Mouse (Mus musculus) T-cell, adult 2 months (primary cell): ENCODE results near the gene Pex16.

Experiments
- DNase-seq: peaks from one replicate; pipeline ENCODE4 v3.0.0; 2022; ENCODE audit warnings: low spot score

Gene Pex16

DNA sequence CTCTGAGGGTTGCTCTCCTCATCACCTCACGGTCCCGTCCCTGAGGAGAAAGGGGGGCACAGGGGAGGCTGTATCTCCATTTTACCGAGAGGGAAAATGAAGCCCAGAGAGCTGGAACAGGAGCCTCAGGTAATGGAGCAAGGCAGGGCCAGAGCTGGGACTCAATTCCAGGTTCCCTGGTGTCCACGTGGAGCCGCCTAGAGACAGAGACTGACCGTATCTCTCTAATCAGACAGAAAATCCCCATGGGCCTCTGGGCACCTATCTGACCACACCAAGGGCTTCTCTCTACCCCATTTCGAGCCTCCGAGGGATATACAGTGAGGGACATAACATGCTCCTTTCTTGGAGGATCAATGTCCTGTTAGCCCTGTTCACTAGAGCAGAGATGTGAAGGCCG is 48.7 kb downstream of the Pex16 start:
- no peak for DNase-seq

DNA sequence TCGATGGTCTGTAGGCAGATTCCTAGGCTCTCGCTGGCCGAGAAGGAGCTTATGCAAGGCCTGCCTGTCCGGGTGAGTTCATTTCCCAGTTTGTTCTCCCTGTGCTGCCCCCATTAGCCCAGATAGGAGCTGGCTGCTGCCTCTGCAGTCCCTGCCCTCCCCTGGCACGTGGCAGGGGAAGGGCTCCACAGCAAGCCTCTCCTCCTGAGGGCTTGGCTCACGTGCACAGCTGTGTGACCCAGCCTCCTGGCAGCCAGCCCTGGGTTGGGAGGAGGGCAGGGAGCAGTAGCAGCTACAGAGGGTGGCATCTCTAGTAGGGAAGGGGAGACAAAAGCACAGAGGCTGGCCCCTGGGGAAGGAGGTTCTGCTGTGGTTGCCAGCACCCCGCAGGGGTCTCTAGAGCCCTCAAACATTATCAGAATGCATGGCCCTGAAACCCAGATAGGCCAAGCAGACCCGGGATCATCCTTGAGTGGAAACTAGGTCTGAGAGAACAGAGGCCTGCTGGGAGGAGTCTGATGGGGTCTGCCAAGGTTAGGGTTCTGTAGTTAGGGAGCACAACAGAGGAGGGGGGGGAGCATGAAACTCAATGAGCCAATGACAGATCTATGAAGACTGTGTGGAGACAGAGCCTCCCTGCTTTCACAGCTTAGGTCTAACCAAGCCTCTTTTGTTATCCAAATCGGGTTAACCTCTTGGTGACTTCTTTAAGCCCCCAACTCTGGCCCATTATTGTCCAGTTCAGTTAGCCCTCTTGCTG is 49.4 kb downstream of the Pex16 start:
- DNase-seq, result no peak

DNA sequence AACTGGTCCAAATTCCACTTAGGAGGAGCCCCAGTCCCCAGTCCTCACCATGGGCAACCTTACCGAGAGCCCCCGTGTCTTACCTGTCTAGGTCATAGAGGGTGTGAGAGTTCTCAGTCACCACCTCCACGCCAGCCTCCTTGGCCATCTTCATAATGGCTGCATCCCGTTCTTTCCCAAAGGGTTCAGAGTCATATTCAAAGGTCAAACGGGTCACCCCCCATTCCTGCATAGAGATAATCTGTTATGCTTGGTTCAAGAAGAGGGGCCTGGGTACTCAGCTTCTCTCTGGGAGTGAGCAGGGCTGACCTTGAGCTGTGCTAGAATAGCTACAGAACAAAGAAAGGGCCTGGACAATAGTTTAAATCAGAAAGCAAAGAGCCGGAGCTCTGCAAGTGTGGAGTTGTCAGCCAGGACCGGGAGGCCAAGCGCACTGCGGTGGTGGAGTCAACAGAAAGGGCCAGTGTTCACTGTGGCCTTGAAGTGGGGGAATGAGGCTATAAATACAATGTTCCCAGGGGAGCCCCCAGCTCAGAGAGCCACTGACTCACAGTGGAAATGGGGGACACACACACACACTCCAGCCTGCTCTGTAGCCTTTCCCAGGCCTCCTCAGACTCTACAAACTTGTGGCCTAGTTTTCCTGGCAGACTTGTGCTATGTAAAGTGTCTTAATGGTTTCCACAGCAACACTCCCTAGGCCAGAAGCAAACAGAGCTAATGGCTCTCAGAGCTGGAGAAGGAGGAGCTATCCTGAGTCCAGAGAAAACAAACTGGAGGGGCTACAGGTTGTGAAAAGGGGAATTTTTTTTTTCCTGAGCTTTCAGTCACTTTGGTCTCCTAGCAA is 50.2 kb downstream of the Pex16 start:
- no peak for DNase-seq

DNA sequence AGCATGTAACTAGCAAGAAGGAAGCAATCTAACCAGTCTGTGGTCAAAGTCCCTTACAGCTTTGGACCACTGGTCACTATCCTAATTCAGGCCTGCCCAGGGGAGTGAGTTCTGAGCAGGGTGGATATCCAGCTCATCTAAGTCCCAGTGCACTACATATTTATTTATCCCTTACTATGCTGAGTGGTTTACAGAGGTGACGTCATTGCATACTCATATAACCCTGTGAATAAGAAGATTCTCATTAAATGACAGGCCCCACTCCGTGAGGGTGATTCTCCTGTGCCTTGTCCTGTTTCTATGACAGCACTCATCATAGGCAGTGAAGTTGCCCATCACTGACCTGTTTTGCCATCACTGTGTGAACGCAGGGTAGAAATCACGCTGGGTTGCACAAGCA is 50.9 kb downstream of the Pex16 start:
- no peak for DNase-seq

DNA sequence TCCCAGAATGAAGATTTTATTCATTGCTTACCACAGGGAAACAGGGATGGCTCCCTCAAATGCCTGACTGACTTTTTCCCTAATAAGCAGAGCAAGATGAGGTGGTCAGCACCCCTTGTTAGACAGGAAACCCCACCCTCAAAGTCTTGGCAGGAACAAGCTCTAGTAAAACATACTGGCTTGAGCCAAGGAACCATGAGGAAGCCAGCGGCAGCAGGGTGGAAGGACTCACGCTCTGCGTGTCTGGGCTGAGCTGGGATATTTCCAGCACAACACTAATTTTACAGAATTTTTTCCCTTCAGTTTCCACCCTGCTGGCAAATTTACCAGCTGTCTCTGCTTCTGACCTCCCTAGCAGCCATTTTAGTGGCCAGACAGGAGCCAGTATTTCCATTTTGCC is 52.0 kb downstream of the Pex16 start:
- DNase-seq, result no peak

DNA sequence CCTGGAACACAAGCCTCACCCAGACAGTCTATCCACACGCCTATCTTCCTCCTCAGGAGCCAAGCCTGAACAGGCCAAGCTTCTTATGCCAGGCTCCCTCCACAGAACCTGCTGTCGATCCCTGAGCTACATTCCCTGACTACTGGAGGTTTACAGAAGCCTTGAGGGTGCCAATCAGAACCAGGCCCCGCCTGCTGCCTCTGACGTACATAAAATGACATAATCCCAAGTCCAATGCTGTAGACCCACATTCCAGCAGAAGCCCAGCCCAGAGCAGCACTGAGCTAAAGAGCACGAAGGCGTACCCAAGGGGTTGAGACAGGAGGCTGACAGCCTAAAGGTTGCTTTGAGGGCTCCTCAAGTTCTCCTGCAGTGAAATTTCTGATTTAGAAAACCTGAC is 53.4 kb downstream of the Pex16 start:
- no peak for DNase-seq

DNA sequence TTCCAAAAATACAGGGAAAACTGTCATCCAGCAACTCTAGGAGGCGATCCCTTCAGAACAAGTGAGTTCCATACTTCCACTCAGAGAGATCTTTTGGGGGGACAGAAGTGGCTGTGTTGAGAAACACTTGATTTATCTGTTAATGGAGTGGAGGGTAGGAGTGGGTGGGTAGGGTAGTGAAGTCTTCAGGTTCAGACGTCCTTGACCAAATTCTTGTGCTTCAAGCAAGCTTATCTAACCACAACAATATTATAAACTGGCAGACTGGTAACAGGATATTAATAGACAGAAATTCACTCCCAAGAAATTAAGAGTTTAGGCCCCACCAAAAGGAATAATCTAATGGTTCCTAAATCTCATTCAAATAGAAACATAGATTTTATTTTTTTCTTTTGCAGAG is 55.6 kb downstream of the Pex16 start:
- no peak for DNase-seq
